ENCODE assay signal across 8 mouse cellular contexts in genomic region chr13:53284740-53285191, GRCm38 (mm10). TPM values are rescaled to one million over a fixed set of nuclear protein-coding genes. Genes with fewer than 3 reads are reported as not detected.
DNase-seq lines count a peak whose midpoint lies in the region; ATAC-seq lines count a peak whose summit lies in the region.

No protein-coding gene starts in this region.

- H3K27ac ChIP-seq in heart, embryonic 14.5 days (replicated peaks in 1 of 2; ENCODE audit: control insufficient read depth in 1 of 2, insufficient read depth in 1 of 2, low read depth in 2 of 2, low read length in 2 of 2), result peak overlapping the region; percentile 74 to 80; a peak in 3 of 4 replicates
- peak overlapping the region; percentile 83 for H3K27ac ChIP-seq in limb, embryonic 15.5 days

- DNase-seq in adrenal gland, postnatal 10 days, result peak; percentile 34
- DNase-seq in adrenal gland, adult 8-10 months, result no peak
- peak; percentile 43 for DNase-seq in NIH3T3 (ENCODE audit: low read depth)
- DNase-seq in layer of hippocampus, adult 18-20 months (ENCODE audit: low spot score in 2 of 2), result no peak
- no peak for DNase-seq in ovary, postnatal 10 days (ENCODE audit: low spot score)

- no peak for ATAC-seq in heart, embryonic 14.5 days (ENCODE audit: insufficient number of reproducible peaks, insufficient read depth, low FRiP score, low read depth)
- ATAC-seq in limb, embryonic 15.5 days (ENCODE audit: insufficient number of reproducible peaks, low FRiP score, low TSS enrichment, low read depth), result no peak
- ATAC-seq in CD4-positive, CD25-positive, alpha-beta regulatory T cell, adult 4 months, result no peak

- H3K27me3 ChIP-seq in heart, embryonic 14.5 days (ENCODE audit: control insufficient read depth, insufficient read depth, low read length), result peaks cover 4% of the 10 kb centered on the region; the same call in 1 of the 2 replicates
- H3K27me3 ChIP-seq in limb, embryonic 15.5 days, result no peaks in the 10 kb centered on the region

- peak overlapping the region; percentile 96 for H3K9ac ChIP-seq in heart, embryonic 14.5 days (ENCODE audit: low read length)
- peak overlapping the region; percentile 87 for H3K9ac ChIP-seq in limb, embryonic 15.5 days

- no peaks in the 10 kb centered on the region for H3K9me3 ChIP-seq in heart, embryonic 14.5 days (ENCODE audit: control insufficient read depth, low read length)
- no peaks in the 10 kb centered on the region for H3K9me3 ChIP-seq in limb, embryonic 15.5 days

- H3K4me2 ChIP-seq in heart, embryonic 14.5 days (ENCODE audit: low read length), result peak overlapping the region; percentile 79
- peak overlapping the region; percentile 81 for H3K4me2 ChIP-seq in limb, embryonic 15.5 days

- 2% methylated on average over 17 of the region's 17 CpGs for WGBS in heart, embryonic 14.5 days
- 3% methylated on average over 17 of the region's 17 CpGs for WGBS in limb, embryonic 15.5 days

- H3K36me3 ChIP-seq in heart, embryonic 14.5 days (ENCODE audit: control insufficient read depth, insufficient read depth, low read length), result no peaks in the 10 kb centered on the region
- H3K36me3 ChIP-seq in limb, embryonic 15.5 days, result no peaks in the 10 kb centered on the region

- peaks cover 13 to 43% of the 10 kb centered on the region in 2 experiments for H3K4me1 ChIP-seq in heart, embryonic 14.5 days (ENCODE audit: control insufficient read depth in 2 of 2, insufficient read depth in 2 of 2, low read length in 2 of 2)
- peaks cover 50% of the 10 kb centered on the region for H3K4me1 ChIP-seq in limb, embryonic 15.5 days

- peak overlapping the region; percentile 68 to 98 for H3K4me3 ChIP-seq in heart, embryonic 14.5 days (ENCODE audit: control insufficient read depth in 1 of 2, insufficient read depth in 1 of 2, low read depth in 1 of 2, low read length in 2 of 2)
- H3K4me3 ChIP-seq in limb, embryonic 15.5 days, result peak overlapping the region; percentile 83

RNA-seq across cellular contexts. Expression of gene Ror2, which starts 1.2 kb away (rescaled TPM):
- 1 to 10 TPM; 6.7 to 8.5 TPM for total RNA-seq in adrenal gland, postnatal 10 days (2021)
- total RNA-seq in adrenal gland, adult 8-10 months (2022), result 1 to 10 TPM; 6.0 to 9.0 (median 6.8) TPM
- polyA plus RNA-seq in heart, embryonic 14.5 days (2014; fragmentation: Nextera tagmentation; extraction: Ambion mirVana), result 11.5 and 13.2 TPM in 2 replicates
- polyA plus RNA-seq in limb, embryonic 15.5 days (2015; fragmentation: Nextera tagmentation; extraction: Ambion mirVana), result 17.4 and 21.7 TPM in 2 replicates
- not detected for polyA plus RNA-seq in CD4-positive, CD25-positive, alpha-beta regulatory T cell, adult 4 months (2017; shearing (Covaris generic))
- under 1 TPM; 0.57 to 0.91 TPM for total RNA-seq in layer of hippocampus, adult 18-20 months (2021)

Comparison
In these comparisons a context has a peak if more than half of its experiments do, and no peak if none do; other contexts are left out.
1. DNase-seq: peak in adrenal gland, postnatal 10 days (single experiment) and NIH3T3 (single experiment); none in adrenal gland, adult 8-10 months (single experiment), layer of hippocampus, adult 18-20 months (0 of 2) and ovary, postnatal 10 days (single experiment).